Mouse (Mus musculus) spleen, postnatal 14 days (tissue): Measurements from ENCODE around the gene Gm7544.
"Not testable (repeated sequence)": the region's sequence is repeated elsewhere in the genome, so short reads cannot be mapped to it uniquely, and the experiment has no call there.

Experiments used
- DNase-seq, 2 experiments: peaks; one replicate each; pipeline ENCODE4 v3.0.0; 2021 to 2022; ENCODE audit warnings: low spot score in 2 of 2

The Gm7544 gene

GRCm38 (mm10) chr1:82955913-82956312 is at the start of gene Gm7544:
Gene Gm7544 (minus strand): TSS chr1:82956013.
- not testable (repeated sequence) for DNase-seq

- DNase-seq = not testable (repeated sequence)
Observed at GRCm38 (mm10) chr1:83000306-83000705, 44.5 kb upstream of the Gm7544 start, which contains the start of gene Gm47959. Gene Gm47959 (plus strand): TSS chr1:83000548.

DNA sequence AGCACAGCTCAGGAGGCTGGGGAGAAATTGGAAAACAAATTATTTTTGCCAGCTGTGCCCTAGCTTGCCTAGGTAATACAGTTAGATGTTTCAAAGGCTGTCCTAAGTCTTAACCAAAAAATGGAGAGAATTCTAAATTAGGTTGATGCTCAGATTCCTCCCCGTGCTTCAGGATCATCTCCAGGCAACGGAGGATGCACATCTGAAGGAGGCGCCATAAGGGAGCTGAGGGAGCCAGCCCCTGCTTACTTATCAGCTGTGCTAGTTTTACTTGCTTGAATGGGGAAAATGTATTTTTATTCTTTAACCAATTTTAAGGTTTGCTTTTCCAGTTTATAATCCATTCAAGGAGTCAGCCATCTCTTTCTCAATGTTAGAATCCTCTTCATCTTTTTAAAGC is 38.1 kb upstream of the Gm7544 start:
- no peak for DNase-seq

DNA sequence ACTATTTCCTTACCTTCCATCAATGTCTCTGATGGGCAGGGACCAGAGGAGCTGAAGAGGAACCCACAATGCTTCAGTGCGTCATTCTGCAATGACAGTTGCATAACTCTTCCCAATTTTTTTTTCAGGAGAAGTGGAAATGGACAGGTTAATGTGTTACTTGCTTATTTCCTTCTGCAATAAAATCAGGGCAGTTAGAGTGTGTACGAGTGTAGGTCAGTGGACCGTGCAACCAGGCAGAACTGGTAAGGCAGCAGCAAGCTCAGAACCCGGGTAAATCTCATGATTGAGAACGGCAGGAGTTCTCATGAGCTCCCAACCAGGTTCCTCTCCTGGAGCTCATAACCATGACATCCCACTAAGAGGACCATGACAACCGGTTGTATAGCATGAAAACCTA is 36.3 kb upstream of the Gm7544 start:
- DNase-seq = no peak

- DNase-seq = no peak
Observed at GRCm38 (mm10) chr1:82991596-82991995, 35.8 kb upstream of the Gm7544 start.

DNA sequence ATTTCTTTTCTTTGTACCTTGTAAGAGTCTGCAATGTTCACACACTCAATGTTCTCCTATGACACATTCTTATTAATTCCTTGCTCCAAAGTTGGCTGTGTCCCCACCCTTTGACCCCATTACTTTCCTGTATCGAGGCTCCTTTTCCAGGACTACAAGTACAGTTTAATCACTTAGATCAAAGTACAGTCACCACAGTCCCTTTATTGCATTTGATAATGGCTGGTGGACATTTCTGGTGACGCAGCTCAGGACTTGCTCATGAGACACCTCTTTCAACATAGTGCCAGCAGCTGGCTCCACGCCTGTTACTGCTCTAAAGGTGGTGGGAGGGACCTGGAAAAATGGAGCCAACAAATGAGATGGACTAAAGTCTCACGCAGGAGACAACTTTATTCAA is 35.2 kb upstream of the Gm7544 start:
- DNase-seq = no peak

GRCm38 (mm10) chr1:82987530-82988198 is 31.9 kb upstream of the Gm7544 start:
- DNase-seq = no peak

- DNase-seq = no peak
Observed at GRCm38 (mm10) chr1:82986738-82987137, 30.9 kb upstream of the Gm7544 start.

DNA sequence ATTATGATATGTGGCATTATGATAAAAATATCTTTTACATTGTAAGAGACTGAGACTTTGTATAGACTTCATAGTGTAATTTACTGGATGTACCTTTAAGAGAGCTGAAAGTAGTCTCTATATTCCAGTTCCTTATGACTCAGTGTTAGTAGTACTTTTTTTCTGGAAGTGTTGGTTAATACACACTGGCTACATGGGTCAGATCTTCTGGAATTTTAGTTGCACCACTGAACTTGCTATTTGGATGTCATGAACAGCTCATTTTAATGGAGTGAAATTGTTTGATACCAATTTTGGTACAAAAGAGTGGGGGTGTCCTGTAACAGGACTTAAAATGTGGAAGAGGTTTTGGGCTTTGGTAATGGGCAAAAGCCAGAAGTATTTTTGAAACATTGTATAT is 22.0 kb upstream of the Gm7544 start:
- DNase-seq = no peak

DNA sequence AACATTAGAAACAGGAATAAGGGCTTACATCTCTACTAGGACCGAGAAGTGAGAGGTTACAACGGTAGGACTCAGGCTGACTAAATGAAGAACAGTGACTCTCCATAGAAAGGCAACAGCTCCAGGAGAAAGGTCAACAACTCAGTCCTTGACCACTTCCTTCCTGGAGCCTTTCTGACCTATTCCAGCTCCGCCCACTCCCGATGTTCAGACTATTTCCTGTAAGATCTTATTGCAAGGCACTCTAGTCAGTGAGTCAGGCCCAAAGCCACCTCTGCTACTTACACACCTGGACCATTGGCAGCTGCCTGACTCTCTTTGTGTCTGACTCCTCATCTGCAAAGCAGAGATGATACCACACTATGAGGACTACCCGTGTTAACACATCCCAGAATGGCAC is 19.9 kb upstream of the Gm7544 start:
- DNase-seq = no peak

- DNase-seq = no peak
Observed at GRCm38 (mm10) chr1:82974342-82974741, 18.5 kb upstream of the Gm7544 start.

- DNase-seq = no peak
Observed at GRCm38 (mm10) chr1:82973901-82974300, 18.1 kb upstream of the Gm7544 start.

DNA sequence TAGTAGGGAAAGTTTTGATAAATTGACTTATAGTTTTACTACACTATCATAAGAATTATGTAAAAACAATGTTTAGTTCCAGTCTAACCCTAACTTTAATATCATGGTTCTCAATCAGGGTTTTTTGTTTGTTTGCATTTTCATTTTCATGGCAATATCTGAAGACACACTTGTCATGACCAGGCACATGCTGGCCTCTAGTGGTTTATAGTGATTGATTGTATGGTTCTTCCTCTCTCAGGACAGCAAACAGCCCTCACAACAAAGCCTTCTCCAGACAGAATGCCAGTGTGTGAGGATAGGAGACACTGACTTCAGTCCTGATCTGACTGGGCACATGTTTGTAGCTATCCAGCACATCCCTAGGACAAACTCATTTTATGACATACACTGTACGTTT is 17.4 kb upstream of the Gm7544 start:
- no peak for DNase-seq

DNA sequence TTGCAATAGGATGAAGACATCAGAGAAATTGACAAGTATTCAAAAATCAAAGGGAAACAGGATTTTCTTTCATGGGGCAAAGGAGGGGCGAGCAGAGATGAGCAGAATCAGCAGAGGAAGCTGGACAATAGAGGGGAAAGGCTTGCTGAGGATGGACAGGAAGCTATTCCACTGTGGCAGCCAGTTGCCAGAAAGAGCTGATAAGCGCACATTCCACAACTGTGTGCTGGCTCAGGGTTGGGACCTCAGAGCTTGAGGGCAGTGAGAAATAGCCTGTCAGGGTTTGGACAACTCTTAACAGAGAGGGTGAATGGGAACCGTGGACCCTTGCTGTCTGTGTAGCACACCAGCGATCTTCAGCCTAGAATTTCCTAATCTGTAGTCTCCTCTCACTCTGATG is 16.2 kb upstream of the Gm7544 start:
- DNase-seq = no peak

DNA sequence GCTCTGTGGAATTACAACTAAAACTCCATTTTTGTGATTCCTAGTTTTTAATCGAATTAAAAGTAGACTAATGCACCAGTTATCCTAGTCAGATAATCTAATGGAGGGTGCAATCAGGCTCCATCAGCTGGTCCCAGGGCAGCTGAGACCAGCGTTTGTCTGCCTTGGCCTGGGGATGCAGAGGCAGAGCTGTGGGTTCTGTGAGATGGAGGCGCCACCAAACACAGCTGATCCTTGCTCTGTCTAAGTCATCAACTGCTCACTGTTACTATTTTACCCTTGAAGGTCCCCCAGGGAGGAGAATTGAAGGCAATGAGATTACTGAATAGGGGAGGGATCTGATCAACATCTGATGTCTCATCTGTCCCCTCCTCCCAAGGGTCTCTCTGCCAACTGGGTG is 10.6 kb upstream of the Gm7544 start:
- DNase-seq = no peak

GRCm38 (mm10) chr1:82959870-82960385 is 4.1 kb upstream of the Gm7544 start, which contains the start of gene Gm47955:
Gene Gm47955 (plus strand): TSS chr1:82960286.
- no peak for DNase-seq

DNA sequence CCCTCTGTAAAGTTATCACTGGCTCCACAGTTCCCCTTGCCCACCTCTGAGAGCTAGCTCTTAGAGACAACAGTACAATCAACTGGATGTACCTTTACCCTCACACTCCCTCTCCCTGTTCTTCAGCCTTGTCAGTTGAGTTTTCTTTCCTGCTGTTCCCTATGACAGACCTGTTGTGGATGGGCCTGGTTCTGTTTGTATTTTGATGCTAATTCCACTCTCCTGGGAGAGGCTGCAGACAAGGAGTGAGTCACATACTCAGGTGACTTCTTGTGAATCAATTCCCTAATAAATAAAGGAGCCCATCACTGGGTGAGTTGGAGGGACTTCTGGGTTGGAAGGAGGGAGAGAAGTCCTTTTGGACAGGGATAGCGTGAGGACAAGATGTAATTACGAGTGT is 7.2 kb downstream of the Gm7544 start:
- no peak for DNase-seq

- not testable (repeated sequence) for DNase-seq
Observed at GRCm38 (mm10) chr1:82946029-82946428, 9.8 kb downstream of the Gm7544 start.

DNA sequence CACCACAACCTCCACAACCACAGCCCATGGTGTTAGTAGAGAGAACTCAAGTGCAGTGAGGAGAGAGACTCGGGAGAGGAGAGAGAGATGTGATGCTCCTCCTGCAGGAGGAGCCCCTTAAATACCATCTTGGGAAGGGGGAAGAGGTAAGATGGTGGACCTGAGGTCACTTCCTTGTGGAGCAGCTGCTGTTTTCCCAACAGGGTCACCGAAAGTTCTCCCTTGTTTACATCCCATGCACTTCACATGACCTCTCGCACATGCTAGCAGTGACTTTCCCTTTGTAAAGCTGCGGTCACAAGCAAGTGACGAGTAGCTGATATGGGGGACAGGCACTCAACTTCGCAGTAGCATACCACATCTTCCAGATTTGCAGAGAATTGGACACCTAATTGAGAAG is 12.5 kb downstream of the Gm7544 start, which contains the start of gene A030003K21Rik:
TSS of gene A030003K21Rik (minus strand) at position 94 of the 400 bp plus-strand sequence.
- DNase-seq = not testable (repeated sequence)

GRCm38 (mm10) chr1:82942505-82942904 is 13.3 kb downstream of the Gm7544 start:
- not testable (repeated sequence) for DNase-seq

DNA sequence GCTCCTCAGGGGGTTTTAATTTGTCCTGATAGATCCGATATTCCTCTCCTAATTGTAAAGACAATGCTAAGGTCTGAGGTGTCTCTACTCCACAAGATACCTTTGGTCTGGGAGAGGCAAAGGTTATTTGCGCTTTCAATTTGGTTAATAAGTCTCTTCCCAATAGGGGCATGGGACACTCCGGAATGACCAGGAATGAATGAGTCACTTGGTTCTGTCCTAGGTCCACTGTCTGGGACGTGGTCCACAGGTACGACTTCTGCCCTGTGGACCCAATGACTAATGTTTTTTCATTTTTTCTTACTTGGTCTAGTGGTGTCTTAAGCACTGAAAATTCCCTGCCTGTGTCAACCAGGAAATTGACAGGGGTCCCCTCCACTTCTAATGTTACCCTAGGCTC is 17.1 kb downstream of the Gm7544 start:
- no peak for DNase-seq

GRCm38 (mm10) chr1:82931326-82931725 is 24.5 kb downstream of the Gm7544 start, which contains the start of gene Gm6217:
Gene Gm6217 (minus strand): TSS chr1:82931399.
- DNase-seq = not testable (repeated sequence)

DNA sequence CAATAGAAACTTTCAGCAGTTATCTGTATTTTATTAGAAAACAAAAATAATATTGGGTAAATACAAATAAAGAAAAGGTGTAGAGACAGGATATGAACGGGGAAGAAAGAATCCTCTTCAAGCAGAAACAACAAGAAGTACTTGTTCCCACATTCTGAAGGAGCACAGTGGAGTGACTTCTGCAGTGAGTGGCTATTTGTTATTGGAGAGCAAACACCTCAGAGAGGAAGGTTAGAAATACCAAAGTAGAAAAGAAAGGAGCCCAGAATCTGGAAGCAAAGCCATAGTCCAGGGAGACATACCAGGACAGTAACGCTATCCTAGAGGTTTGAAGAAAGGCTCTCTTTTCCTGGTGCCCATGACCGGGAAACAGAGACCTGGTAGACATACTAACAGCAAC is 25.3 kb downstream of the Gm7544 start:
- DNase-seq = not testable (repeated sequence)
